Mouse (Mus musculus): ENCODE results near the gene Ssc5d.
A peak's percentile ranks its signal among the peaks of the same experiment; 100 is the strongest.
"Not testable (repeated sequence)": the region's sequence is repeated elsewhere in the genome, so short reads cannot be mapped to it uniquely, and the experiment has no call there.

The Ssc5d gene

GRCm38 (mm10) chr7:4925441-4926381 lies at the start of gene Ssc5d:
Gene Ssc5d (plus strand): TSS chr7:4925785.
- DNase-seq: no peak

GRCm38 (mm10) chr7:4876753-4877221 lies 48.8 kb upstream of the Ssc5d start, which contains the start of gene Isoc2a:
Gene Isoc2a (plus strand): TSS chr7:4877153.
- peak; percentile 93 for DNase-seq

GRCm38 (mm10) chr7:4877226-4877625 lies 48.4 kb upstream of the Ssc5d start:
- DNase-seq: no peak

GRCm38 (mm10) chr7:4878186-4878585 lies 47.4 kb upstream of the Ssc5d start:
- DNase-seq: no peak

- not testable (repeated sequence) for DNase-seq
These were observed 46.5 kb upstream of the Ssc5d start for GRCm38 (mm10) chr7:4879036-4879435.

GRCm38 (mm10) chr7:4886680-4887079 lies 38.9 kb upstream of the Ssc5d start:
- no peak for DNase-seq

GRCm38 (mm10) chr7:4895186-4895585 lies 30.4 kb upstream of the Ssc5d start:
- no peak for DNase-seq

- no peak for DNase-seq
These were observed 26.5 kb upstream of the Ssc5d start for GRCm38 (mm10) chr7:4898851-4899648.

GRCm38 (mm10) chr7:4899649-4900522 lies 25.7 kb upstream of the Ssc5d start:
- DNase-seq: no peak

GRCm38 (mm10) chr7:4900523-4900851 lies 25.1 kb upstream of the Ssc5d start:
- DNase-seq: no peak

GRCm38 (mm10) chr7:4901171-4901570 lies 24.4 kb upstream of the Ssc5d start:
- DNase-seq: no peak

- DNase-seq: no peak
These were observed 23.2 kb upstream of the Ssc5d start for GRCm38 (mm10) chr7:4902404-4902803.

- DNase-seq: no peak
These were observed 19.1 kb upstream of the Ssc5d start, which contains the start of gene Gm36210 for GRCm38 (mm10) chr7:4906466-4906950. Gene Gm36210 (minus strand): TSS chr7:4906516.

- no peak for DNase-seq
These were observed 14.0 kb upstream of the Ssc5d start for GRCm38 (mm10) chr7:4911561-4911960.

- DNase-seq: no peak
These were observed 13.3 kb upstream of the Ssc5d start for GRCm38 (mm10) chr7:4912248-4912647.

GRCm38 (mm10) chr7:4915007-4915665 lies 10.4 kb upstream of the Ssc5d start, which contains the start of gene Zfp628:
Gene Zfp628 (plus strand): TSS chr7:4915217.
- peak; percentile 95 for DNase-seq

GRCm38 (mm10) chr7:4915669-4916416 lies 9.7 kb upstream of the Ssc5d start:
- DNase-seq: peak; percentile 47

- DNase-seq: no peak
These were observed 8.1 kb upstream of the Ssc5d start for GRCm38 (mm10) chr7:4917494-4917893.

GRCm38 (mm10) chr7:4918681-4919080 lies 6.9 kb upstream of the Ssc5d start:
- DNase-seq: no peak

- DNase-seq: no peak
These were observed 6.5 kb upstream of the Ssc5d start for GRCm38 (mm10) chr7:4919096-4919495.

GRCm38 (mm10) chr7:4919971-4920370 lies 5.6 kb upstream of the Ssc5d start:
- DNase-seq: no peak
